Mouse (Mus musculus): ENCODE measurements around the gene Pimreg.

The Pimreg gene

DNA sequence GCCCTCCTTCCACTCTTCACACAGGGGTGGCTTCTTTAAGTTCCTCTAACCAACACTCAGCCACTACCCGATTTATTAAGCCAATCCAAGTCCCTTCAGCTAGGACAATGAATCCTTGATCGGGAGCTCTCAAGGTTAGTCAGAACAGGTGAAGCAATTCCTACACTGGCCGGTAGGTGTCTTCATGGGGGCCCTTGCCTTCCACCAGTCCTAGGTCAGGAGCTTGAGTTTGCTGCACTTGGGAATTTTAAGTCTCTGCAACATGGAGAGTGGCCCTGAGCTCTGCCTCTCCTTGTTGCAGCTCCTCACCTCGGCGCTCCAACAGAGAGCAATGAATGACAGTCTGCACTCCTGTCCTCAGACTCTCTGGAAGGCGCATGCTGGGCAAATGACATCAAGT is 24.5 kb downstream of the Pimreg start:
- no peak for DNase-seq (ENCODE audit: low spot score)

DNA sequence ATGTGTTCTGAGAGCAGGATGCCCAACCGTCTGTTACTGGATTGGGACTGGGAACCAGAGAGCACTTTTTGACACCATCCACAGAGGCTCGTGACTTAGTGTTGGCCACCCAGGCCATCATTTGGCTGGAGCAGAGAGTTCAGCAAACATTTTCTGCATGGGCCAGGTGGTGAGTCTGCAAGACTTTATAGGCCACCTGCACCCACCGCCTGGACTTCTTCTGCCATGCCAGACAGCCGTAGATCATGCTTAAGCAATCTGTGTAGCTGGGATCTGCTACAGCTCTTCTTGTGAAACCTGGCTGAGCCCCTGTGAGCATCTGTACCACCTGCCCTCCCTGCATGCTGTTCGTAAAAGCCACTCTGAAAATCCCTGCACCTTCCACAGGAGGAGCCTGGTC is 25.5 kb downstream of the Pimreg start:
- no peak for DNase-seq (ENCODE audit: low spot score)

GRCm38 (mm10) chr11:72068026-72068425 is 26.2 kb downstream of the Pimreg start:
- no peak for DNase-seq (ENCODE audit: low spot score)

- DNase-seq (ENCODE audit: low spot score): no peak
Measured at GRCm38 (mm10) chr11:72070733-72071132, 28.9 kb downstream of the Pimreg start.

GRCm38 (mm10) chr11:72072331-72072905 is 30.6 kb downstream of the Pimreg start:
- DNase-seq (ENCODE audit: low spot score): no peak

DNA sequence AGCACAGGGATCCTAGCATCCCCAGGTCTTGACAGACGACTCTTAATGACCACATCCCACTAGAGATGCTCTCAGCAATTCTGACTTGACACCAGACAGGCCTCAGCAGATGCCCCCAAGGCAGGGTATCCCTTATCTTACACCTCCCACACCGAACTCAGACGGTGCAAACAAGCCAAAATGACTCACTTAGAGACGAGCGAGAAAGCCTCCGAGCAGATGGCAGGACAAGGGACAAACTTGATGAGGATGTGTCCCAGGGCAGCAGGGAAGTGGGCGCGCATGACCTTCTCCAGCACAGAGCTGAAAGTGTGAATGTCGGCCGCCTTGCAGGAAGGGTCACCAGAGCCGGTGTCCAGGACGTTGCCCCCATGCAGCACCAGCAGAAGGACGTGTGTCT is 32.4 kb downstream of the Pimreg start:
- DNase-seq (ENCODE audit: low spot score): no peak

- no peak for DNase-seq (ENCODE audit: low spot score)
Measured at GRCm38 (mm10) chr11:72078056-72078455, 36.2 kb downstream of the Pimreg start.

DNA sequence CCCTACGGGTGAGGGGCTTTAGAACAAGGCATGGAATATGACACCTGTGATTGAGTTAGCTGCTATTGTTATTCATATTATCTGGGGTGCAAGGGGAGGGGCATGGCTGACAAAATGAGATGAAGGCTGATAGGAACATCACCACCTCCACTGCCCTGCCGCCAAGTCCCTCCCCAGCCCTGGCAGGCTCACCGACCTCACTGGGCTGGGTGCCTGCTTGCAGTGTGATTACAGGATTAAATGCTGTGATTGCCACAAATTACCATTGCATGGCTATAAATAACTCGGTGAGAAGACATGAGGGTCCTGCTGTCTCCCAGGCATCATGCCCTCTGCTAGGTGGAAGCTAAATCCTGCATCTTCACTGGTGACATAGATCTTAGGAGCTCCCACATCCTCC is 36.8 kb downstream of the Pimreg start:
- no peak for DNase-seq (ENCODE audit: low spot score)

GRCm38 (mm10) chr11:72080461-72080860 is 38.6 kb downstream of the Pimreg start:
- DNase-seq (ENCODE audit: low spot score): no peak

GRCm38 (mm10) chr11:72082601-72083000 is 40.8 kb downstream of the Pimreg start:
- DNase-seq (ENCODE audit: low spot score): no peak

GRCm38 (mm10) chr11:72084337-72084736 is 42.5 kb downstream of the Pimreg start:
- DNase-seq (ENCODE audit: low spot score): no peak

DNA sequence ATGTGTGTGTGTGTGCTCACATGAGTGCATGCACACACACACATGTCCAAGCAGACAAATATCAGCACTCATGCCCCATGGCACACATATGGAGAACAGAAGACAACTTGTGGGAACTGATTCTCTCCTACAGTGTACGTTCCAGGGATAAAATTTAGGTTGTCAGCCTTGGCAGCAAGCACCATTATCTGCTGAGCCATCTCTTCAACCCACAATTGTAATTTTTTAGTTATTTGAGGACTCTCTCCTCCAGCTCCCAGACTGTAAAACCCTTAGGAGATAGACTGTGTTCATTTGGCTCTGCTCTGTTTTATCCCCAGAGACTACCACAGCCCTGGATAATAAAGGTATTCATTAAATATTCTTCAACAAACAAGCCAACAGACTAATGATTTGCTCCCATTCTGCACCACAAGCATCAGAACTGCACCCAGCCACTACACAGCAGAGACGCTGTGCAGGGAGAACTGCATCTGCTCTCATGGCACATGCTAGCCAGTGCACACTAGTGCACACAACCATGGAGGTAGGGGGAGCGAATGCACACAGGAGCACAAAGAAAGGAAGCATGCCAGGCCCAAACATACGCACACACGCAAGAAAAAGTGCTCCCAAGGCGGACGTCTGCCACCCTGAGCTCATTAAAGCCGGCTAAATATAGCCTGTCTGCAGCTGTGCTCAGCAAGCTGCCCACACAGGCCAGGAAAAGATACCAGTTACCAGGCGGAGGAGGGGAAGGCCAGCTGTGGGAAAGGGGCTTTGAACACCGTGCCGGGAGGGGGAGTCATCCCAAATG is 44.6 kb downstream of the Pimreg start:
- DNase-seq (ENCODE audit: low spot score): no peak

DNA sequence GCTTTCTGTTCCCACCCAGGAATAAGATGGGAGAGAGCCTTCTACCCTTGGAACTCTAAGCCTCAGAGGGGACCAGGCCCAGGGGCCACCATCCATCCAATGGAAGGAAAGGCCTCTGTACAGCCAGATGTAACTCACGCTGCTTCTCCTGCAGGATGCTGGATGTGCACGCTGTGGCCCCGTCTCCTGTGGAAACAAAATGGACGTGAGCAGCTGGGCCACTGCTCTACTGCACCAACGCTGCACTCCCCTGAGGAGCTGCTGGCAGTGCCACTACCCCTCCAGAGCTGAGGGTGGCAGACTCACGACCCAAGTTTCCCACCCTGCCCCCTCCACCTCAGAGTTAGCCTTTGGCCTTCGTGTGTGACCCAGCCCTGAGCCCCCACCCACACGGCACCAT is 50.6 kb downstream of the Pimreg start:
- no peak for DNase-seq (ENCODE audit: low spot score)

DNA sequence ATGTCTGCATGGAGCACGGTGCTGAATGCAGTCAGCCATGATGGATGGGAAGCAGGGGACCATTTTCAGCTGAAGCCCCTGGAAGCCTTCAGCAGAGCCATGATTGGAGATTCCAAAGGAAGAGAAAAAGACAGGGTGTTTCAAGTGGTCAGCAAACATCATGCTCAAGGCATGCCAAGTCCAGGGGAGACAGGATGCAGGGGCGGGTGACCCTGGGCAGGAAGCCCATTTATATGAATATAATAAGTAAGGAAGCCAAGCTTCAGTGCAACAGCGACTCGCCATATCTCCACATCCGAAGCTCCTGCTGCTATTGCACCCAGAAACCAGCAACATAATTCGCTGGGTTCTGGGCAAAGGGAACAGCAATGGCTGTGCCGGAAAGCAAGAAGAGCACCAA is 52.6 kb downstream of the Pimreg start:
- no peak for DNase-seq (ENCODE audit: low spot score)

DNA sequence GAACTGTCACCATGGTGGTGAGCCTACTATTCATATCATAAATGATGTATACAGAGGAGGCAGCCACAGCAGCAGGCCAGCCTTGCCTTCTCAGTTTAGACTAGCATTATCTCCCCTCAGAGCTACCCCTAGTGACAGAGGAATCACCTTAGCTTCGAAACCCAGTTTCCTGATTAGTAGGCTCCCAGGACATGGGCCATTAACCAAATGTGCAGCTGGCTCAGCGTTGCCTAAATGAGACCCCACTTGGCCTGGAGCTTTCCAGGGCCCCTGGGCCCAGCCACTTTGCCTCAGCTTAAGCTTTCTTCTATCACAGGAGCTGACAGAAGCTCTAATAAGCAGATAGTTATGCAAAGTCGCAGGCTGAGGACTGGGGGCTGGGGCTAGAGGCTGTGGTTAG is 54.2 kb downstream of the Pimreg start:
- DNase-seq (ENCODE audit: low spot score): no peak

Measured in spleen, adult 12 weeks (tissue).